Mouse (Mus musculus): ENCODE measurements at regions not wholly inside any gene's neighbourhood (a gene's known extent, or its start where the extent isn't known, plus 50 kb on each side); places are given as distances from the start of the nearest gene placed in this dataset.

DNA sequence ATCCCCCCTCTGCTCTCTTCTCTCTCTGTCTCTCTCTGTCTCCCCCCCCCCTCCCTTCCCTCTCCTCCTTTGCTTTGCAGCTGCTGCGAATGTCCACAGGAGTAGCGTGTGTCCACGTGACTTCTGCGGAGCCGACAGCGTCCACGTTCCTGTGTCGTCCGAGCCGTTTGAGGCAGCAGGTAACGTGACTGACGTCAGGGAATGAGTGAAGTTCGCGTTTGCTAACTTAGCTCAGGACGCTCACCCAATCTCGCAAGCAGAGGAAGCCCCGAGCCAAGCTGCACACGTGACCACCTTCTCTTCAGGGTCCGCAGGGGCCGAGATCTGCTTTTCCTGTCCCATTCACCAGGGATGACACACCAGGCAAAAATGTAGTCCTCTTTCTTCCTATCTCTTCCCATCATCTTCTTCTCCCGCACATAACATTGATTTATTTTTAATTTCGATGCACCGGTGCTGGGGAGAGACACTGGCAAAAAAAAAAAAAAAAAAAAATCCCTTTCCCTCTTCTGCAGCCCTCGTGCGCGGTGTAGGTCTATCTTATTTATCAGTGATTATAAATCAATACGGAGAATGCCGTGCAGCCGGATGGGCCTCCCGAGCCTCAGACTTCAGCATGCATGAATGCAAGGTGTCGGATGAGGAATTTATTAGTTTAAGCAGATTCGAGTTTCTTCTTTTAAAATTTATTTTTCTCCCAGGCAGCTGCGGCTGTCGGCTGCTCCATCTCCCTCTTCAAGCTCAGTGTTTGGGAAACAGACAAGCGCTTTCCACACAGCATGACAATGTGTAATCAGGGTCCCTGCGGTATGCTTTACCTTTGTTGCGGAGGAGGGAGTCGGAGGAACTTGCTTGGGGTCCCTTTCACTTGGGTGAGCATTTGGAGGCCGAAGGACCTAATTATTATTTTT lies 164.3 kb downstream of the Vrk1 start:
- Histone ChIP-seq H3K36me3 (no peaks in the 10 kb centered on the region), H3K27me3 (ENCODE audit: insufficient read depth, poor library complexity, severe bottlenecking) (peaks cover 46% of the 10 kb centered on the region), H3K4me3 (peak overlapping the region; percentile 59), H3K27ac (peak overlapping the region; percentile 78), H3K4me1 (replicated peaks) (peaks cover 58% of the 10 kb centered on the region), H3K9me3 (no peaks in the 10 kb centered on the region)
- DNase-seq (ENCODE audit: low spot score), result peak; percentile 57
- under 1% methylated on average over 39 of the region's 39 CpGs for WGBS

DNA sequence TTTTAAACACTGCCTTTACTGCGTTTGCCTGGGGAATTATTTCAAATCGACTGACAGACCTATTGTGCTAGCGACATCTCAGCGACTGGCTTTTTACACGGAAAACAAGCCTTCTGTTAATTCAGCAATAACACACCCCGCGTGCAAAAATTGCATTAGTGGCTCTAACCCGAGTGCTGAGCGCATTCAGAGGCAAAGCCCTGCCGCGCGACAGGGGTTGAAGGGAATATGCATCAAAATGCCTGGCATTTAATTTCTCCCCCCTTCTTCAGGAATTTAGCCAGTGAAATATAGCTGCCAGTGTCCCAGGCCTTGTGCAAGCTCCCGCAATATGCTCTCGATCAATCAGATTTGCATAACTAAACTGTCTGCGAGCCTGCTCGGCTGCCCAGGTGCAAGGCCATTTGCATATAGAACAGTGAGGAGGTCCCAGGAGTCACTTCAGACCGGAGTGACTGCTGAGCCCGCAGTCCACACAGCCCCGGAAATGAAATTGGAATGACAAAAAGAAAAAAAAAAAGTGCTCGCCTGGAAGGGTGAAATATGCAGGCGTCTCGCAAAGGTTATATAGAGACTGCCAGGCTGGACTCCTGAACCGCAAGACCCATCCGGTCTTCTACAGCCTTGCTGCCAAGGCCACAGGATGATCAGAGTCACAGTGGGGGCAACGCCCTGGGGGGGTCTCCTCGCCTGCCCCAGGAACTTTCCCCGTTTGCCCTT lies 165.1 kb downstream of the Vrk1 start:
- peak; percentile 41 for DNase-seq (ENCODE audit: low spot score)
- Histone ChIP-seq H3K27me3 (ENCODE audit: insufficient read depth, poor library complexity, severe bottlenecking) (peaks cover 46% of the 10 kb centered on the region), H3K4me1 (replicated peaks) (peaks cover 58% of the 10 kb centered on the region), H3K4me3 (peak overlapping the region; percentile 59), H3K9me3 (no peaks in the 10 kb centered on the region), H3K27ac (peak overlapping the region; percentile 78), H3K36me3 (no peaks in the 10 kb centered on the region)
- 2% methylated on average over 27 of the region's 27 CpGs for WGBS

DNA sequence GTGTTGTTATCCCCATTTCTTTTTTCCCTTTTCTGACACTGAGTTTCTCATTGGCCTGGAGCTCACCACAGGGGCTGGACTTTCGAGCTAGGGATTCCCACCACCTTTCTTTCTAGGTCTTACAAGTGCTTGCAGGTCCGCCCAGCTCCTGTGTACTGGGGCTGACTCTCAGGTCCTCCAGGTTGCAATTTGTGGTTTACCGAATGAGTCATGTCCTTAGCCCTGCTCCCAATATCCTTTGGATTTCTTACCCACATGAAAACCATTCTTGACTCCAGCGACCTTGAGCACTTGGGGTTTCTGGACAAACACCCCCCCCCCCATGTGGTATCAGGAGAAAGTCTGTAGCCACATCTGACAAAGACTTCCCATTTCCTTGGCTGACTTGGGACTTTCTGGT lies 167.3 kb downstream of the Vrk1 start:
- Histone ChIP-seq H3K27ac (peak overlapping the region; percentile 66), H3K4me1 (replicated peaks) (peaks cover 63% of the 10 kb centered on the region), H3K27me3 (ENCODE audit: insufficient read depth, poor library complexity, severe bottlenecking) (peaks cover 44% of the 10 kb centered on the region), H3K9me3 (no peaks in the 10 kb centered on the region), H3K4me3 (no peak overlapping the region), H3K36me3 (no peaks in the 10 kb centered on the region)
- no peak for DNase-seq (ENCODE audit: low spot score)
- 66% methylated on average over 4 of the region's 4 CpGs for WGBS

DNA sequence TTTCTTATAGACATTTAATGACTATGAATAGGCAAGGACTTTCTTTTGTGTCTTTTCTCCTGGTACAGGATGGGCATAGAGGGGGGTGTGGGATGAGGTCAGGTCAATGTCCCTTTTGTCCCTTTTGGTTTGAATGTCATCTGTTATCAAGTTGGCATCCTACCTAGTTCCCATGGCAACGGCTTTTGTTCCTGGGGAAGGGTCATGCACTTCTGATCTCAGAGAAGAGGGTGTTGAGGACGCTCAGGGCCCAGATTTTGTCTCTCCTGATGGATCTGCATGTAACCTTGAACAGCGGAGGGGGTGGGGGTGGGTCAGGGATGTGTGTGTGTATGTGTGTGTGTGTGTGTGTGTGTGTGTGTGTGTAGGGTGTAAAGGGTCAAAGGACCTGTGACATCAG lies 167.8 kb downstream of the Vrk1 start:
- Histone ChIP-seq H3K27me3 (ENCODE audit: insufficient read depth, poor library complexity, severe bottlenecking) (peaks cover 38% of the 10 kb centered on the region), H3K27ac (peak overlapping the region; percentile 66), H3K36me3 (no peaks in the 10 kb centered on the region), H3K4me3 (no peak overlapping the region), H3K9me3 (no peaks in the 10 kb centered on the region), H3K4me1 (replicated peaks) (peaks cover 64% of the 10 kb centered on the region)
- WGBS, result 46% methylated on average over 3 of the region's 3 CpGs
- DNase-seq (ENCODE audit: low spot score), result peak; percentile 70

DNA sequence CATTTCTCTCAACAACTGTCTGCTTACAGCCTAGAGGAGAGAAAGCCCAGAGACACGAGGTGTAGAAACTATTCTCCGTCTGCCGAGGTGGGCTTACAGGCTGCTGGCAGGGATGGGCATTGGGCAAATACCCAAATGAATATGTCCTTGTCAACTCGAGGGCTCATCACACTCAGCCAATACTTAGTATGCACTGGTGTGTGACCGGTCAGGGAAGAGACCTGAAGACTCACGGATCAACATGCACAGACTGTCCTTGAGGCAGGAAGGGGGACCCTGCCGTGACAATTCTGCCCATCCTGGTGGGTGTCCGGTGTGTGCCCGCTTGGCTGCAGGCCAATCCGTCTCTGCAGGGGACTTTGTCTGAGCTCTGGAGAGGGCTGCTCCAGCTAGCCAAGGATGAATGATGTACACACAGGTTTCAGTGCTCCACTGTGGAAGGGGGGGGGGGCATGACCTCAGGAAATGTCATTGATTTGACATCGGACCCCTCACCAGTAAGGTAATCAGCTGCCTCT lies 168.7 kb downstream of the Vrk1 start:
- H3K4me3 ChIP-seq, result no peak overlapping the region
- H3K27me3 ChIP-seq (ENCODE audit: insufficient read depth, poor library complexity, severe bottlenecking), result peaks cover 30% of the 10 kb centered on the region
- no peaks in the 10 kb centered on the region for H3K9me3 ChIP-seq
- DNase-seq (ENCODE audit: low spot score), result no peak
- 0 out of 2 replicates have a peak overlapping the region, but pooled peaks have one; percentile 46 for H3K27ac ChIP-seq
- peaks cover 57% of the 10 kb centered on the region for H3K4me1 ChIP-seq (replicated peaks)
- H3K36me3 ChIP-seq, result no peaks in the 10 kb centered on the region
- WGBS, result 74% methylated on average over 11 of the region's 11 CpGs

DNA sequence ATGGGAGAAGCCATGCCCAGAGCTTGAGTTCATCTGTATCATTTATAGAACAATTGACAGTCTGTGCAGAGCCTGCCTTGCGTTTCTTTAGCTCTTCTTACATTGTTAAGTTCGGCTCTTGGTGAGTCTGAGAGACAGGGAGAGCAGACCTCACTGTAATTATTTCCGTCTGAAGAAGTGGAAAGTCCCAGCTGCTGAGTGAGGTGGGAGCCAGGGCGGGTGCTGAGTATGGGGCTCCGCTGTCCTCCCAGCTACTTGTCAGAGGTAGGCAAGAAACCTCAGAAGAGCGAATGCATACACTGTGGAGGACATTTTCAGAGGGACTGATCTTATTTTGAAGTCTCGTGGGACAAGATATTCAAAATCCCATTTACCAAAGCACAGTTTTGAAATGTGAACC lies 172.9 kb downstream of the Vrk1 start:
- Histone ChIP-seq H3K9me3 (no peaks in the 10 kb centered on the region), H3K4me1 (replicated peaks) (peaks cover 33% of the 10 kb centered on the region), H3K36me3 (no peaks in the 10 kb centered on the region), H3K4me3 (no peak overlapping the region), H3K27me3 (ENCODE audit: insufficient read depth, poor library complexity, severe bottlenecking) (peaks cover 9% of the 10 kb centered on the region), H3K27ac (no peak overlapping the region)
- DNase-seq (ENCODE audit: low spot score), result no peak
- 85% methylated on average over 7 of the region's 7 CpGs for WGBS

DNA sequence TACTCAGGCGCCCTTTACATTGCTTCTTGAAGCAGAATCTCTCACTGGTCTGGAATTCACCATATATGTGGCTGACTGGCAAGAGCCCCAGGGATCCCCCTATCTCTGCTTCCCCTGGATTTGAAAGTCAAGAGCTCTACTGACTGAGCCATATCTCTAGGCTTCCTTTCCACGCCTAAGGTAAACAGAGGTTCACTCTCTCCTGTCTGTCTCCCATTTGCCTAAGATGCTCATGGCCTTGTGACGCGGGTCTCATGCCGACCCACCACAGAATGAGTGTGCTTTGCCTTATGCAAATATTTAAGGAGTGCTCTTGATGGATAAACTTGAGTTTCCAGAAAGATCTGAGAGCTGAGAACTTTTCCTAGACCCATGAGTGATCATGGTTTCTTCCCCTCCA lies 173.9 kb downstream of the Vrk1 start:
- H3K4me1 ChIP-seq (replicated peaks), result peaks cover 22% of the 10 kb centered on the region
- H3K27me3 ChIP-seq (ENCODE audit: insufficient read depth, poor library complexity, severe bottlenecking), result peaks cover 9% of the 10 kb centered on the region
- no peak for DNase-seq (ENCODE audit: low spot score)
- H3K9me3 ChIP-seq, result no peaks in the 10 kb centered on the region
- 86% methylated on average over 5 of the region's 5 CpGs for WGBS
- no peak overlapping the region for H3K4me3 ChIP-seq
- no peak overlapping the region for H3K27ac ChIP-seq
- no peaks in the 10 kb centered on the region for H3K36me3 ChIP-seq

DNA sequence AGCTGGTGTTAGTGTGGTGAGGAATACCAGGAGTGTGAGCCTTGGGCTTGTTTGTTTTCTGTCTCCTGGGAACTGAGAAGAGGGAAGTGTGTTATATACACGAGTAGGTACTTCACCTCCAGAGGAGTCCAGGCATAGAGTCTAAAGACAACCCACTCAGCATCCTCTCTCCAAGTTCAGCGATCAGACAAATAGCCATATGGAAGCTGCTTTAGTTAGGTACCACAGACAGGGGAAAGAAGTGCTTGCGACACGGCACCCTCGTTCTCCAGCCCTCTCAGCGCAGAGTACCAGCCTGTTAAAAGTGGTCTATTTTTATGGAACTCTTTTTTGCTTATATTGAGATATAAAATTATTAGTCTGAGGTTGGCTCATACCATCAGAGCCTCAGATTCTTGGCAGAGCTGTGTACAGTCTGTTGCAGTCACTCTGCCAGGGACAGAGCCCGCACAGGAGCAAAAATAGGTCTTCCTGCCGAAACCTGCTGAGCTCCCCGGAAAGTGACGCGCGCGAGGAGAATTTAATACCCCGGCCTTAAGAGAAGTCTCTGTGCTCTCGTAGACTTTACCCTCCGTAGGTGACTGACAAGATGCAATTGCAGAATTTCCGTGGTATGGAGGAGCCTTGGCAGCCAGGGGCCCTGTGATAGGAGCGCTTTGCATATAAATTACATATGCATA lies 175.5 kb downstream of the Vrk1 start:
- peaks cover 15% of the 10 kb centered on the region; the same call in 1 of the 2 replicates for H3K4me1 ChIP-seq (replicated peaks)
- H3K9me3 ChIP-seq, result no peaks in the 10 kb centered on the region
- H3K4me3 ChIP-seq, result no peak overlapping the region
- H3K36me3 ChIP-seq, result no peaks in the 10 kb centered on the region
- DNase-seq (ENCODE audit: low spot score), result no peak
- H3K27ac ChIP-seq, result no peak overlapping the region
- H3K27me3 ChIP-seq (ENCODE audit: insufficient read depth, poor library complexity, severe bottlenecking), result peaks cover 7% of the 10 kb centered on the region
- 71% methylated on average over 18 of the region's 18 CpGs for WGBS

DNA sequence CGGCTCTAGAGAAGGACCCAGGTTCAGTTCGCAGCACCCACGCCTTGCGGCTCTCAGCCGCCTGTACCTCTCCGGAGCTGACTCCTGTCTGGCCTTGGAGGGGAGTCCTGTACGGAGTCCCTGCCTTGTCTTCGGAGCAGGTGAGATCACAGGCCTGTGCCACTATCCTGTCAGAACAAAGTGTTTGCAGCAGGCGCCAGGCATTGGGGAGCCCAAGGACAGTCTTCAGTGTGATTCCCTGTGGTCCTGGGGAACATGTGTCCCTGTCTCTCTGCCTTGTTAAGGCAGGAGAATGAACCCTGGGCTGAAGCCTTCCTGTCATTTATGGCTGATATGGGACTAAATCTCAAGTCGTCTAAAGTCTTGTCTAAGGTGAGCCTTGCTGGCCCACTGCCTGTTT lies 176.5 kb downstream of the Vrk1 start:
- Histone ChIP-seq H3K27me3 (ENCODE audit: insufficient read depth, poor library complexity, severe bottlenecking) (peaks cover 7% of the 10 kb centered on the region), H3K9me3 (no peaks in the 10 kb centered on the region), H3K27ac (no peak overlapping the region), H3K4me1 (replicated peaks) (peaks cover 13% of the 10 kb centered on the region; the same call in 1 of the 2 replicates), H3K4me3 (no peak overlapping the region), H3K36me3 (no peaks in the 10 kb centered on the region)
- DNase-seq (ENCODE audit: low spot score), result no peak
- WGBS, result 90% methylated on average over 10 of the region's 10 CpGs

DNA sequence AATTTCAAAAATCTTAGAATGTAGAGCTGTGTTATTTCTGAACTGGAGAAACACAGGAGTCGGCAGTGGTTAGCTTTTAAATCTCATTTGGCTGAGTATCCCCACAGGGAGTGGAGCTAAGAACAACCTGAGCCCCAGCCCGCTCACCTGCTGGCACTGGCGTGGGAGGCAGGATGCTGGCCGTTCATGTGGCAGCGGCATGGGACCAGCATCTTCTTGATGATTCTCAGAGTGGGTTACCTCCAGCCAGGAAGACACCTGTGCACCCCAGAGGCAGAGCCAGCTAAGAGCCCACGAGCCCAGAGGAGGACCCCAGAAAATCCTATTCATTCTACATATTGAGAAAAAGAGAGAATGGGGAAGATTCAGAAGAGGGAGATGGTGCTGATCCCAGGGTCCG lies 181.7 kb downstream of the Vrk1 start:
- Histone ChIP-seq H3K27me3 (ENCODE audit: insufficient read depth, poor library complexity, severe bottlenecking) (no peaks in the 10 kb centered on the region), H3K9me3 (no peaks in the 10 kb centered on the region), H3K4me3 (no peak overlapping the region), H3K4me1 (replicated peaks) (no peaks in the 10 kb centered on the region; the same call in 1 of the 2 replicates), H3K36me3 (no peaks in the 10 kb centered on the region), H3K27ac (no peak overlapping the region)
- 89% methylated on average over 7 of the region's 7 CpGs for WGBS
- DNase-seq (ENCODE audit: low spot score), result no peak

DNA sequence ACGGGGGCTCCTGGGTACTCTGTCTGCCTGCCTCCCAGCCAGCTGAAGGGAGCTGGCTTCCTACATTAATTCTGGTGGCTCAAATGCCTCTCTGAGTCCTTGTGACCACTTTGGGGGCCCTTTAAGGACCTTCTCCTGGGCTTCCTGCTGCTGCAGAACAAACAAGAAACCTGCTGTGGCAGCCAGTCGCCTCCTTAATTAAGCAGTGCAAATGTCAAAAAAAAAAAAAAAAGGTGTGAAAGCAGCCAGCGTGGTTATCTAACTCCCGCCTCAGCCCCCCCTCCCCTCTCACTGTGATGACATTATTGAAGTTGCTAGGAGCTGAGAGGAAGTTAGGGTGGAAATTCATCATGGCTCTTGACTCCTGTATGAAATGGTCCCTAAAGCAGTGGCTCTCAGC lies 189.3 kb downstream of the Vrk1 start:
- Histone ChIP-seq H3K27ac (no peak overlapping the region), H3K4me1 (replicated peaks) (peaks cover 8% of the 10 kb centered on the region), H3K36me3 (no peaks in the 10 kb centered on the region), H3K27me3 (ENCODE audit: insufficient read depth, poor library complexity, severe bottlenecking) (peaks cover 3% of the 10 kb centered on the region; the same call in 1 of the 2 replicates), H3K4me3 (no peak overlapping the region), H3K9me3 (no peaks in the 10 kb centered on the region)
- WGBS, result 10% methylated on average over 4 of the region's 4 CpGs
- no peak for DNase-seq (ENCODE audit: low spot score)

DNA sequence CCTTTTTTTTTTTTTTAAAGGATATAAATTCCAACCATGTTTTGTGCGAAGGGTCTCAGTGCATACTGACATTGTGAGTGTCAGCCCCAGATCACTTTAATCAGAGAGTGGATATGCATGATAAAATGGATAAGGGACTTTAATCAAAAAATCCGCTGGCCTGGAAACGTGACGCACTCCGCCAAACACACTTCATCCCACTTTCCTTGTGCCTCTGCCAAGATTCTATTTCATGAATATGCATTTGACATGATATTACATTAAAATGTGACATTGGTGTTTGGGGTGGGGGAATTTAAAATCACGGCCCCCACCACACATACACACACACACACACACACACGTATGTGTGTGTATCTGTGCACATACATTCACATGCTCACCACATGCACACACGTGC lies 193.5 kb downstream of the Vrk1 start:
- H3K27ac ChIP-seq, result no peak overlapping the region
- no peak for DNase-seq (ENCODE audit: low spot score)
- no peak overlapping the region for H3K4me3 ChIP-seq
- WGBS, result 88% methylated on average over 8 of the region's 8 CpGs
- H3K27me3 ChIP-seq (ENCODE audit: insufficient read depth, poor library complexity, severe bottlenecking), result no peaks in the 10 kb centered on the region; the same call in 1 of the 2 replicates
- no peaks in the 10 kb centered on the region for H3K9me3 ChIP-seq
- peaks cover 14% of the 10 kb centered on the region for H3K4me1 ChIP-seq (replicated peaks)
- no peaks in the 10 kb centered on the region for H3K36me3 ChIP-seq

Measured in hindbrain, embryonic 10.5 days (tissue).